Mouse (Mus musculus) left cerebral cortex, postnatal 25 days (tissue): ENCODE measurements at regions not wholly inside any gene's neighbourhood (a gene's known extent, or its start where the extent isn't known, plus 50 kb on each side); places are given as distances from the start of the nearest gene placed in this dataset.

Source experiments
- DNase-seq, 2 experiments: peaks; one replicate each; pipeline ENCODE4 v3.0.0; 2022; ENCODE audit warnings: low spot score in 2 of 2, mixed read lengths in 1 of 2
- intact Hi-C: fragments of 180-260 bp; cut with DNase I; formaldehyde crosslinking; loops from one replicate; pipeline ENCODE4 v1.15.1; 2025

DNA sequence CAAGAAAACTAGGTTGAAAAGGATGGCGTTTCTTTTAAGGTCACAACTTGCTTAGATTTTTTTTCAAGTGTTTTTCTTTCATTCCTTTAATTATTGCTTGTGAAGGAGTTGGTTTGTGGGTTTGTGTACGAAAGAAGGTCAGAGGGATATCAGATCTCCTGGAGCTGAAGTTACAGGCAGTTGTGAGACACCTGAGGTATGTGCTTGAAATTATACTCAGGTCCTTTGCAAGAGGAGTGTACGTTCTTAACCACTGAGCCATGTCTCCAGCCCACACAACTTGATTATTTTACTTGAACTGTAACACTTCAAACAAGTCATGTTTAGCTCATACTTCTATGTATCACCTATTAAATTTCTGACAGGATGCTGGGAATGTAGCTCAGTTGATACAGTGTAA, 82.5 kb upstream of the Scg2 start:
- intact Hi-C loops, result no loop called here
- DNase-seq, result no peak

DNA sequence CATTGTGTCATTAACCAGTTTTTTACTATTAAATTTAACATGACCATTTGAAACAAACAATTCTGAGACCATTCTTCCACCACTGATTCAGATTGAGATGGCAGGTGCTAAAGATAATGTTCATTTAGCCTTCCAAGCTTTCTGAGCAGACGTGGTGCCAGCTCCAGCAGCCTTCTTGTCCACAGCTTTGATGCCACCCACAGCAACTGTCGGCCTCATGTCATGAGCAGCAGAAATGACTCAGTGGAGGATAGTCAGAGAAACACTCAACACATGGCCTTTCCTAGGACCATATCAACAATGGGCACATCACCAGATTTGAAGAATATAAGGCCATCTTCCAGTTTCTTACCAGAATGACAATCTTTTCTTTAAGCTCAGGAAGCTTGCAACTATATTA, 65.8 kb upstream of the Scg2 start:
- intact Hi-C loops, result no loop called here
- DNase-seq, result peak in 1 of 2 experiments; percentile 60
